Mouse (Mus musculus) heart, embryonic 12.5 days (tissue): ENCODE measurements at regions not wholly inside any gene's neighbourhood (a gene's known extent, or its start where the extent isn't known, plus 50 kb on each side); places are given as distances from the start of the nearest gene placed in this dataset.

Source experiments
- ATAC-seq: fragments of 200-750 bp; cut with Nextera tagmentation; 2 replicates; pipeline ENCODE4 v1.8.0; 2017; ENCODE audit warnings: moderate TSS enrichment, moderate library complexity; ENCODE audit not compliant: insufficient number of reproducible peaks, low FRiP score
- H3K27ac ChIP-seq: fragments of 300-500 bp; sonication (generic); 2 replicates; pipeline ENCODE4 v1.5.1; 2016; ENCODE audit warnings: mild to moderate bottlenecking, moderate library complexity; ENCODE audit not compliant: poor library complexity, severe bottlenecking
- H3K27me3 ChIP-seq: fragments of 300-500 bp; sonication (generic); replicated peaks from 2 replicates; pipeline ENCODE4 v1.6.1; 2016; ENCODE audit warnings: mild to moderate bottlenecking, moderate library complexity
- H3K36me3 ChIP-seq: fragments of 300-500 bp; sonication (generic); 2 replicates; pipeline ENCODE4 v1.6.1; 2016; ENCODE audit warnings: mild to moderate bottlenecking, moderate library complexity
- H3K4me1 ChIP-seq: fragments of 300-500 bp; sonication (generic); replicated peaks from 2 replicates; pipeline ENCODE4 v1.6.1; 2016; ENCODE audit warnings: mild to moderate bottlenecking
- H3K4me2 ChIP-seq: fragments of 300-500 bp; sonication (generic); 2 replicates; pipeline ENCODE4 v1.6.1; 2016; ENCODE audit warnings: mild to moderate bottlenecking, moderate library complexity
- H3K4me3 ChIP-seq: fragments of 300-500 bp; sonication (generic); 2 replicates; pipeline ENCODE4 v1.5.1; 2016; ENCODE audit warnings: mild to moderate bottlenecking
- H3K9ac ChIP-seq: fragments of 300-500 bp; sonication (generic); 2 replicates; pipeline ENCODE4 v1.6.1; 2016; ENCODE audit warnings: mild to moderate bottlenecking, moderate library complexity
- H3K9me3 ChIP-seq: fragments of 300-500 bp; sonication (generic); replicated peaks from 2 replicates; pipeline ENCODE4 v1.6.1; 2016; ENCODE audit warnings: mild to moderate bottlenecking, moderate library complexity
- WGBS: fragments of 180-500 bp; shearing (Covaris S2); methylation state at CpG from one replicate; pipeline ENCODE4 v1.1.7; 2016; 5-methylcytosine and 5-hydroxymethylcytosine counted together

- WGBS: 77% methylated on average over 3 of the region's 3 CpGs
Measured at GRCm38 (mm10) chr13:99630800-99631199, 114.5 kb upstream of the Map1b start.

GRCm38 (mm10) chr13:99630356-99630755 lies 114.0 kb upstream of the Map1b start:
- Histone ChIP-seq H3K9ac (no peak overlapping the region), H3K4me3 (no peak overlapping the region), H3K4me2 (no peak overlapping the region), H3K36me3 (no peaks in the 10 kb centered on the region), H3K27ac (no peak overlapping the region), H3K9me3 (no peaks in the 10 kb centered on the region), H3K4me1 (peaks cover 11% of the 10 kb centered on the region; the same call in 1 of the 2 replicates), H3K27me3 (no peaks in the 10 kb centered on the region)
- no peak for ATAC-seq
- 93% methylated on average over 22 of the region's 22 CpGs for WGBS

More at GRCm38 (mm10) chr13:99630800-99631199, 114.5 kb upstream of the Map1b start:
- no peak overlapping the region for H3K27ac ChIP-seq
- H3K4me2 ChIP-seq: no peak overlapping the region
- no peak overlapping the region for H3K9ac ChIP-seq
- no peaks in the 10 kb centered on the region for H3K36me3 ChIP-seq
- H3K4me1 ChIP-seq: peaks cover 11% of the 10 kb centered on the region; the same call in 1 of the 2 replicates
- H3K9me3 ChIP-seq: no peaks in the 10 kb centered on the region
- no peaks in the 10 kb centered on the region for H3K27me3 ChIP-seq
- H3K4me3 ChIP-seq: no peak overlapping the region
- ATAC-seq: no peak

- no peaks in the 10 kb centered on the region for H3K36me3 ChIP-seq
- no peak overlapping the region for H3K27ac ChIP-seq
- 0 out of 2 replicates have a peak, but pooled peaks cover 6% of the 10 kb centered on the region for H3K9me3 ChIP-seq
- H3K9ac ChIP-seq: no peak overlapping the region
- WGBS: 67% methylated on average over 4 of the region's 4 CpGs
- no peak for ATAC-seq
- no peak overlapping the region for H3K4me3 ChIP-seq
- no peaks in the 10 kb centered on the region for H3K27me3 ChIP-seq
- H3K4me1 ChIP-seq: no peaks in the 10 kb centered on the region
- no peak overlapping the region for H3K4me2 ChIP-seq
Measured at GRCm38 (mm10) chr13:99625196-99625595, 108.9 kb upstream of the Map1b start.

GRCm38 (mm10) chr13:99618332-99618731 lies 102.0 kb upstream of the Map1b start:
- no peak overlapping the region for H3K4me2 ChIP-seq
- no peak overlapping the region for H3K4me3 ChIP-seq
- H3K9ac ChIP-seq: no peak overlapping the region
- H3K27me3 ChIP-seq: no peaks in the 10 kb centered on the region
- no peaks in the 10 kb centered on the region for H3K4me1 ChIP-seq
- H3K9me3 ChIP-seq: 0 out of 2 replicates have a peak, but pooled peaks cover 6% of the 10 kb centered on the region
- H3K36me3 ChIP-seq: no peaks in the 10 kb centered on the region
- WGBS: 85% methylated on average over 9 of the region's 9 CpGs
- ATAC-seq: no peak
- no peak overlapping the region for H3K27ac ChIP-seq

- peaks cover 3% of the 10 kb centered on the region; the same call in 1 of the 2 replicates for H3K4me1 ChIP-seq
- H3K9me3 ChIP-seq: 0 out of 2 replicates have a peak, but pooled peaks cover 1% of the 10 kb centered on the region
- no peaks in the 10 kb centered on the region for H3K27me3 ChIP-seq
- ATAC-seq: no peak
- no peak overlapping the region for H3K4me3 ChIP-seq
- no peaks in the 10 kb centered on the region for H3K36me3 ChIP-seq
- WGBS: 82% methylated on average over 5 of the region's 5 CpGs
- no peak overlapping the region for H3K27ac ChIP-seq
- H3K4me2 ChIP-seq: no peak overlapping the region
- H3K9ac ChIP-seq: no peak overlapping the region
Measured at GRCm38 (mm10) chr13:99617457-99617856, 101.1 kb upstream of the Map1b start.

- Histone ChIP-seq H3K36me3 (no peaks in the 10 kb centered on the region), H3K4me1 (peaks cover 42% of the 10 kb centered on the region), H3K9ac (no peak overlapping the region), H3K4me2 (no peak overlapping the region), H3K9me3 (no peaks in the 10 kb centered on the region), H3K27ac (no peak overlapping the region), H3K27me3 (no peaks in the 10 kb centered on the region), H3K4me3 (no peak overlapping the region)
- ATAC-seq: no peak
- 75% methylated on average over 18 of the region's 18 CpGs for WGBS
Measured at GRCm38 (mm10) chr13:99611715-99612494, 95.6 kb upstream of the Map1b start.

GRCm38 (mm10) chr13:99610498-99610897 lies 94.2 kb upstream of the Map1b start:
- peak overlapping the region; percentile 52; the same call in 1 of the 2 replicates for H3K27ac ChIP-seq
- H3K27me3 ChIP-seq: no peaks in the 10 kb centered on the region

GRCm38 (mm10) chr13:99609151-99610146 lies 93.1 kb upstream of the Map1b start:
- Histone ChIP-seq H3K27ac (peak overlapping the region; percentile 52), H3K4me1 (peaks cover 57% of the 10 kb centered on the region), H3K4me2 (no peak overlapping the region), H3K36me3 (no peaks in the 10 kb centered on the region), H3K9ac (no peak overlapping the region), H3K4me3 (no peak overlapping the region), H3K27me3 (no peaks in the 10 kb centered on the region), H3K9me3 (no peaks in the 10 kb centered on the region)
- WGBS: 61% methylated on average over 9 of the region's 9 CpGs
- no peak for ATAC-seq

More at GRCm38 (mm10) chr13:99610498-99610897, 94.2 kb upstream of the Map1b start:
- Histone ChIP-seq H3K9ac (no peak overlapping the region), H3K4me1 (peaks cover 54% of the 10 kb centered on the region), H3K36me3 (no peaks in the 10 kb centered on the region), H3K4me2 (no peak overlapping the region), H3K9me3 (no peaks in the 10 kb centered on the region), H3K4me3 (no peak overlapping the region)
- 52% methylated on average over 5 of the region's 5 CpGs for WGBS
- no peak for ATAC-seq

- Histone ChIP-seq H3K27ac (no peak overlapping the region), H3K4me3 (no peak overlapping the region), H3K4me1 (peaks cover 57% of the 10 kb centered on the region), H3K9me3 (peaks cover 2% of the 10 kb centered on the region; the same call in 1 of the 2 replicates), H3K27me3 (no peaks in the 10 kb centered on the region), H3K9ac (no peak overlapping the region), H3K4me2 (no peak overlapping the region), H3K36me3 (no peaks in the 10 kb centered on the region)
- WGBS: 16% methylated on average over 5 of the region's 5 CpGs
- no peak for ATAC-seq
Measured at GRCm38 (mm10) chr13:99608591-99608990, 92.3 kb upstream of the Map1b start.

GRCm38 (mm10) chr13:99607208-99607607 lies 90.9 kb upstream of the Map1b start:
- H3K9me3 ChIP-seq: peaks cover 6% of the 10 kb centered on the region; the same call in 1 of the 2 replicates
- H3K27ac ChIP-seq: 0 out of 2 replicates have a peak overlapping the region, but pooled peaks have one; percentile 6
- H3K36me3 ChIP-seq: no peaks in the 10 kb centered on the region
- ATAC-seq: no peak
- WGBS: 59% methylated on average over 6 of the region's 6 CpGs
- no peaks in the 10 kb centered on the region for H3K27me3 ChIP-seq
- no peak overlapping the region for H3K9ac ChIP-seq
- H3K4me3 ChIP-seq: no peak overlapping the region
- no peak overlapping the region for H3K4me2 ChIP-seq
- peaks cover 54% of the 10 kb centered on the region for H3K4me1 ChIP-seq

- WGBS: 62% methylated on average over 1 of the region's 1 CpGs
Measured at GRCm38 (mm10) chr13:99606606-99606990, 90.3 kb upstream of the Map1b start.

More at GRCm38 (mm10) chr13:99606606-99606990, 90.3 kb upstream of the Map1b start:
- H3K36me3 ChIP-seq: no peaks in the 10 kb centered on the region
- H3K4me3 ChIP-seq: no peak overlapping the region
- H3K27me3 ChIP-seq: no peaks in the 10 kb centered on the region
- H3K9ac ChIP-seq: no peak overlapping the region
- no peak overlapping the region for H3K27ac ChIP-seq
- H3K4me1 ChIP-seq: peaks cover 54% of the 10 kb centered on the region
- no peak overlapping the region for H3K4me2 ChIP-seq
- no peak for ATAC-seq
- H3K9me3 ChIP-seq: peaks cover 6% of the 10 kb centered on the region; the same call in 1 of the 2 replicates
